Mouse (Mus musculus): ENCODE data around the gene Ms4a8a. TPM values are rescaled to one million over a fixed set of nuclear protein-coding genes. Genes with fewer than 3 reads are reported as not detected.
"Not testable (repeated sequence)": the region's sequence is repeated elsewhere in the genome, so short reads cannot be mapped to it uniquely, and the experiment has no call there.

Gene Ms4a8a
- polyA plus RNA-seq, 1 experiment from 2014 or later, result not detected

- not testable (repeated sequence) for H3K36me3 ChIP-seq; H3K9me3 ChIP-seq; H3K4me2 ChIP-seq; H3K9ac ChIP-seq; H3K4me1 ChIP-seq; H3K27ac ChIP-seq; H3K27me3 ChIP-seq; ATAC-seq (ENCODE audit: insufficient number of reproducible peaks, insufficient read depth, low FRiP score, low TSS enrichment, low read depth); H3K4me3 ChIP-seq
- WGBS, result 90% methylated on average over 1 of the region's 1 CpGs
These were observed 25.2 kb downstream of the Ms4a8a start for GRCm38 (mm10) chr19:11055700-11056099.

- Histone ChIP-seq H3K9ac (no peak overlapping the region), H3K9me3 (no peaks in the 10 kb centered on the region), H3K4me3 (no peak overlapping the region), H3K27me3 (no peaks in the 10 kb centered on the region), H3K4me2 (no peak overlapping the region), H3K27ac (no peak overlapping the region), H3K4me1 (no peaks in the 10 kb centered on the region), H3K36me3 (no peaks in the 10 kb centered on the region)
- ATAC-seq (ENCODE audit: insufficient number of reproducible peaks, insufficient read depth, low FRiP score, low TSS enrichment, low read depth), result no peak
- 58% methylated on average over 3 of the region's 3 CpGs for WGBS
These were observed 27.6 kb downstream of the Ms4a8a start for GRCm38 (mm10) chr19:11053277-11053676.

- H3K9me3 ChIP-seq, result no peaks in the 10 kb centered on the region
- 71% methylated on average over 5 of the region's 5 CpGs for WGBS
- H3K9ac ChIP-seq, result no peak overlapping the region
- H3K4me2 ChIP-seq, result no peak overlapping the region
- H3K4me1 ChIP-seq, result no peaks in the 10 kb centered on the region
- H3K4me3 ChIP-seq, result no peak overlapping the region
- no peaks in the 10 kb centered on the region for H3K27me3 ChIP-seq
- H3K36me3 ChIP-seq, result no peaks in the 10 kb centered on the region
- no peak overlapping the region for H3K27ac ChIP-seq
- no peak for ATAC-seq (ENCODE audit: insufficient number of reproducible peaks, insufficient read depth, low FRiP score, low TSS enrichment, low read depth)
These were observed 28.0 kb downstream of the Ms4a8a start for GRCm38 (mm10) chr19:11052877-11053276.

- H3K4me1 ChIP-seq, result no peaks in the 10 kb centered on the region
- no peaks in the 10 kb centered on the region for H3K27me3 ChIP-seq
- WGBS, result 70% methylated on average over 2 of the region's 2 CpGs
- H3K4me2 ChIP-seq, result no peak overlapping the region
- no peak overlapping the region for H3K4me3 ChIP-seq
- H3K9ac ChIP-seq, result no peak overlapping the region
- no peak overlapping the region for H3K27ac ChIP-seq
- no peaks in the 10 kb centered on the region for H3K9me3 ChIP-seq
- ATAC-seq (ENCODE audit: insufficient number of reproducible peaks, insufficient read depth, low FRiP score, low TSS enrichment, low read depth), result no peak
- H3K36me3 ChIP-seq, result no peaks in the 10 kb centered on the region
These were observed 30.6 kb downstream of the Ms4a8a start for GRCm38 (mm10) chr19:11050286-11050685.

- Histone ChIP-seq H3K4me2 (no peak overlapping the region), H3K27ac (no peak overlapping the region), H3K9me3 (no peaks in the 10 kb centered on the region), H3K9ac (no peak overlapping the region), H3K36me3 (no peaks in the 10 kb centered on the region), H3K27me3 (no peaks in the 10 kb centered on the region), H3K4me1 (no peaks in the 10 kb centered on the region), H3K4me3 (no peak overlapping the region)
- no peak for ATAC-seq (ENCODE audit: insufficient number of reproducible peaks, insufficient read depth, low FRiP score, low TSS enrichment, low read depth)
These were observed 31.5 kb downstream of the Ms4a8a start for GRCm38 (mm10) chr19:11049426-11049825.

GRCm38 (mm10) chr19:11048503-11048902 is 32.4 kb downstream of the Ms4a8a start:
- Histone ChIP-seq H3K9me3 (no peaks in the 10 kb centered on the region), H3K9ac (no peak overlapping the region), H3K27me3 (no peaks in the 10 kb centered on the region), H3K4me1 (no peaks in the 10 kb centered on the region), H3K4me2 (no peak overlapping the region), H3K4me3 (no peak overlapping the region), H3K27ac (no peak overlapping the region), H3K36me3 (no peaks in the 10 kb centered on the region)
- ATAC-seq (ENCODE audit: insufficient number of reproducible peaks, insufficient read depth, low FRiP score, low TSS enrichment, low read depth), result no peak
- WGBS, result 75% methylated on average over 1 of the region's 1 CpGs

- H3K27me3 ChIP-seq, result no peaks in the 10 kb centered on the region
- H3K4me3 ChIP-seq, result no peak overlapping the region
- no peak overlapping the region for H3K27ac ChIP-seq
- no peak overlapping the region for H3K9ac ChIP-seq
- H3K4me1 ChIP-seq, result no peaks in the 10 kb centered on the region
- ATAC-seq (ENCODE audit: insufficient number of reproducible peaks, insufficient read depth, low FRiP score, low TSS enrichment, low read depth), result no peak
- WGBS, result 81% methylated on average over 6 of the region's 6 CpGs
- no peak overlapping the region for H3K4me2 ChIP-seq
- H3K36me3 ChIP-seq, result no peaks in the 10 kb centered on the region
- H3K9me3 ChIP-seq, result no peaks in the 10 kb centered on the region
These were observed 32.9 kb downstream of the Ms4a8a start for GRCm38 (mm10) chr19:11048009-11048408.

GRCm38 (mm10) chr19:11044996-11045711 is 35.7 kb downstream of the Ms4a8a start:
- Histone ChIP-seq H3K9me3 (no peaks in the 10 kb centered on the region), H3K27me3 (no peaks in the 10 kb centered on the region), H3K4me1 (no peaks in the 10 kb centered on the region), H3K9ac (0 out of 2 replicates have a peak overlapping the region, but pooled peaks have one; percentile 11), H3K27ac (no peak overlapping the region), H3K36me3 (no peaks in the 10 kb centered on the region), H3K4me2 (peak overlapping the region; percentile 58), H3K4me3 (peak overlapping the region; percentile 37)
- peak; percentile 91 for ATAC-seq (ENCODE audit: insufficient number of reproducible peaks, insufficient read depth, low FRiP score, low TSS enrichment, low read depth)
- WGBS, result 6% methylated on average over 40 of the region's 40 CpGs

GRCm38 (mm10) chr19:11044671-11044995 is 36.3 kb downstream of the Ms4a8a start:
- no peak overlapping the region for H3K9ac ChIP-seq

GRCm38 (mm10) chr19:11037570-11037969 is 43.3 kb downstream of the Ms4a8a start:
- H3K9ac ChIP-seq, result no peak overlapping the region
- no peaks in the 10 kb centered on the region for H3K4me1 ChIP-seq
- no peak overlapping the region for H3K4me2 ChIP-seq
- H3K27me3 ChIP-seq, result no peaks in the 10 kb centered on the region
- H3K9me3 ChIP-seq, result no peaks in the 10 kb centered on the region
- ATAC-seq (ENCODE audit: insufficient number of reproducible peaks, insufficient read depth, low FRiP score, low TSS enrichment, low read depth), result no peak
- H3K4me3 ChIP-seq, result no peak overlapping the region
- no peak overlapping the region for H3K27ac ChIP-seq
- no peaks in the 10 kb centered on the region for H3K36me3 ChIP-seq

More at GRCm38 (mm10) chr19:11044671-11044995, 36.3 kb downstream of the Ms4a8a start:
- Histone ChIP-seq H3K9me3 (no peaks in the 10 kb centered on the region), H3K4me2 (peak overlapping the region; percentile 58), H3K4me1 (no peaks in the 10 kb centered on the region), H3K4me3 (peak overlapping the region; percentile 37), H3K27ac (no peak overlapping the region), H3K27me3 (no peaks in the 10 kb centered on the region), H3K36me3 (no peaks in the 10 kb centered on the region)
- 22% methylated on average over 5 of the region's 5 CpGs for WGBS
- no peak for ATAC-seq (ENCODE audit: insufficient number of reproducible peaks, insufficient read depth, low FRiP score, low TSS enrichment, low read depth)

GRCm38 (mm10) chr19:11022382-11022781 is 58.5 kb downstream of the Ms4a8a start:
- H3K4me1 ChIP-seq, result no peaks in the 10 kb centered on the region
- no peak overlapping the region for H3K4me3 ChIP-seq
- H3K36me3 ChIP-seq, result no peaks in the 10 kb centered on the region
- ATAC-seq (ENCODE audit: insufficient number of reproducible peaks, insufficient read depth, low FRiP score, low TSS enrichment, low read depth), result no peak
- no peak overlapping the region for H3K4me2 ChIP-seq
- H3K27me3 ChIP-seq, result no peaks in the 10 kb centered on the region
- H3K9ac ChIP-seq, result no peak overlapping the region
- H3K9me3 ChIP-seq, result no peaks in the 10 kb centered on the region
- H3K27ac ChIP-seq, result no peak overlapping the region

- Histone ChIP-seq H3K36me3 (no peaks in the 10 kb centered on the region), H3K27me3 (no peaks in the 10 kb centered on the region), H3K4me2 (no peak within 1 kb of the TSS), H3K4me1 (no peaks in the 10 kb centered on the region), H3K4me3 (no peak within 1 kb of the TSS), H3K9me3 (no peaks in the 10 kb centered on the region), H3K9ac (no peak within 1 kb of the TSS), H3K27ac (no peak within 1 kb of the TSS)
- 78% methylated on average over 3 of the region's 3 CpGs for WGBS
- ATAC-seq (ENCODE audit: insufficient number of reproducible peaks, insufficient read depth, low FRiP score, low TSS enrichment, low read depth), result no peak
These were observed 63.0 kb downstream of the Ms4a8a start, which contains the start of gene Ms4a18 for GRCm38 (mm10) chr19:11017891-11018290. Gene Ms4a18 (minus strand): TSS chr19:11018031.
